15 mouse cellular contexts compared by ENCODE assay signal in genomic region chr19:23770494-23771423, GRCm38 (mm10). TPM values are rescaled to one million over a fixed set of nuclear protein-coding genes. Genes with fewer than 3 reads are reported as not detected.
DNase-seq lines count a peak whose midpoint lies in the region; ATAC-seq lines count a peak whose summit lies in the region.
"Had no signal": no experiment of that assay in that cellular context is flagged by ENCODE, and none has a peak within 500 bp of the region (broad histone marks: within the 10 kb centered on the region; RNA-seq: fewer than 3 reads in every experiment).

No protein-coding gene starts in this region.

- H3K27me3 ChIP-seq in forebrain, embryonic 13.5 days: no peaks in the 10 kb centered on the region
- H3K27me3 ChIP-seq in hindbrain, embryonic 16.5 days (replicated peaks; ENCODE audit: control insufficient read depth, insufficient read depth, low read length): no peaks in the 10 kb centered on the region
- no peaks in the 10 kb centered on the region for H3K27me3 ChIP-seq in neural tube, embryonic 13.5 days

- no peaks in the 10 kb centered on the region for H3K36me3 ChIP-seq in forebrain, embryonic 13.5 days (ENCODE audit: poor library complexity, severe bottlenecking)
- H3K36me3 ChIP-seq in hindbrain, embryonic 16.5 days (ENCODE audit: control insufficient read depth, insufficient read depth, low read length): no peaks in the 10 kb centered on the region
- no peaks in the 10 kb centered on the region; the same call in 1 of the 2 replicates for H3K36me3 ChIP-seq in neural tube, embryonic 13.5 days

- H3K4me3 ChIP-seq in forebrain, embryonic 13.5 days: no peak overlapping the region
- no peak overlapping the region for H3K4me3 ChIP-seq in hindbrain, embryonic 16.5 days (ENCODE audit: low read length)
- no peak overlapping the region for H3K4me3 ChIP-seq in neural tube, embryonic 13.5 days

- DNase-seq in embryo, embryonic 10 days (ENCODE audit: low spot score): peak; percentile 11
- DNase-seq in embryo, embryonic 10.5 days (ENCODE audit: low spot score): no peak
- DNase-seq in layer of hippocampus, postnatal 36 days: no peak
- no peak for DNase-seq in frontal cortex, postnatal 36 days (ENCODE audit: low spot score in 2 of 2)
- DNase-seq in thymus, postnatal 0 days (ENCODE audit: low spot score): no peak
- DNase-seq: cerebellum, adult 9-11 months; gastrocnemius, postnatal 25 days; heart, postnatal 10 days; liver, postnatal 0 days; spleen, adult 18-20 months had no signal

- WGBS in forebrain, embryonic 13.5 days: 15% methylated on average over 10 of the region's 10 CpGs
- WGBS in hindbrain, embryonic 16.5 days: 21% methylated on average over 10 of the region's 10 CpGs
- 24% methylated on average over 10 of the region's 10 CpGs for WGBS in neural tube, embryonic 13.5 days

- peak overlapping the region; percentile 8; the same call in 1 of the 2 replicates for H3K9ac ChIP-seq in forebrain, embryonic 13.5 days
- H3K9ac ChIP-seq in hindbrain, embryonic 16.5 days (ENCODE audit: low read depth, low read length): no peak overlapping the region
- H3K9ac ChIP-seq in neural tube, embryonic 13.5 days: no peak overlapping the region
- H3K9ac ChIP-seq: liver, postnatal 0 days had no signal

- peak; percentile 84 for ATAC-seq in forebrain, embryonic 13.5 days
- ATAC-seq in hindbrain, embryonic 16.5 days: peak; percentile 66
- peak; percentile 77 for ATAC-seq in neural tube, embryonic 13.5 days (ENCODE audit: low read depth)
- ATAC-seq: intestine, postnatal 0 days; liver, postnatal 0 days had no signal

- H3K4me1 ChIP-seq in forebrain, embryonic 13.5 days: peaks cover 26% of the 10 kb centered on the region
- peaks cover 11% of the 10 kb centered on the region; the same call in 1 of the 2 replicates for H3K4me1 ChIP-seq in hindbrain, embryonic 16.5 days (ENCODE audit: control insufficient read depth, insufficient read depth, low read depth, low read length)
- H3K4me1 ChIP-seq in neural tube, embryonic 13.5 days (replicated peaks): peaks cover 38% of the 10 kb centered on the region

- H3K9me3 ChIP-seq in forebrain, embryonic 13.5 days (replicated peaks): no peaks in the 10 kb centered on the region; the same call in 1 of the 2 replicates
- no peaks in the 10 kb centered on the region for H3K9me3 ChIP-seq in hindbrain, embryonic 16.5 days (ENCODE audit: control insufficient read depth, low read length)
- no peaks in the 10 kb centered on the region for H3K9me3 ChIP-seq in neural tube, embryonic 13.5 days

- peak overlapping the region; percentile 76 for H3K27ac ChIP-seq in forebrain, embryonic 13.5 days
- peak overlapping the region; percentile 59; the same call in 1 of the 2 replicates for H3K27ac ChIP-seq in hindbrain, embryonic 16.5 days (ENCODE audit: low read depth, low read length)
- peak overlapping the region; percentile 71 for H3K27ac ChIP-seq in neural tube, embryonic 13.5 days (replicated peaks)
- H3K27ac ChIP-seq: macrophage had no signal

- peak overlapping the region; percentile 43 for H3K4me2 ChIP-seq in forebrain, embryonic 13.5 days
- peak overlapping the region; percentile 22 for H3K4me2 ChIP-seq in hindbrain, embryonic 16.5 days (ENCODE audit: low read length)
- peak overlapping the region; percentile 20 for H3K4me2 ChIP-seq in neural tube, embryonic 13.5 days

RNA-seq across cellular contexts. Expression of gene Apba1, which starts 12.1 kb away (rescaled TPM):
- polyA plus RNA-seq in forebrain, embryonic 13.5 days (2015; fragmentation: Nextera tagmentation; extraction: Ambion mirVana): 2.2 and 2.9 TPM in 2 replicates
- 12.7 and 13.3 TPM in 2 replicates for polyA plus RNA-seq in hindbrain, embryonic 16.5 days (2015; fragmentation: Nextera tagmentation; extraction: Ambion mirVana)
- polyA plus RNA-seq in neural tube, embryonic 13.5 days (2015; fragmentation: Nextera tagmentation; extraction: Ambion mirVana): 8.7 and 8.8 TPM in 2 replicates
- 100 to 1,000 TPM; 112 to 114 TPM for total RNA-seq in layer of hippocampus, postnatal 36 days (2021)
- polyA plus RNA-seq in thymus, postnatal 0 days (2015; fragmentation: Nextera tagmentation; extraction: Ambion mirVana): 0.52 and 0.53 TPM in 2 replicates
